Mouse (Mus musculus) 416B (cell line): Measurements from ENCODE around the gene Drg1.

ENCODE experiments used
- DNase-seq: peaks from one replicate; pipeline ENCODE4 v3.0.0; 2011; ENCODE audit warnings: low read depth

The Drg1 gene

DNA sequence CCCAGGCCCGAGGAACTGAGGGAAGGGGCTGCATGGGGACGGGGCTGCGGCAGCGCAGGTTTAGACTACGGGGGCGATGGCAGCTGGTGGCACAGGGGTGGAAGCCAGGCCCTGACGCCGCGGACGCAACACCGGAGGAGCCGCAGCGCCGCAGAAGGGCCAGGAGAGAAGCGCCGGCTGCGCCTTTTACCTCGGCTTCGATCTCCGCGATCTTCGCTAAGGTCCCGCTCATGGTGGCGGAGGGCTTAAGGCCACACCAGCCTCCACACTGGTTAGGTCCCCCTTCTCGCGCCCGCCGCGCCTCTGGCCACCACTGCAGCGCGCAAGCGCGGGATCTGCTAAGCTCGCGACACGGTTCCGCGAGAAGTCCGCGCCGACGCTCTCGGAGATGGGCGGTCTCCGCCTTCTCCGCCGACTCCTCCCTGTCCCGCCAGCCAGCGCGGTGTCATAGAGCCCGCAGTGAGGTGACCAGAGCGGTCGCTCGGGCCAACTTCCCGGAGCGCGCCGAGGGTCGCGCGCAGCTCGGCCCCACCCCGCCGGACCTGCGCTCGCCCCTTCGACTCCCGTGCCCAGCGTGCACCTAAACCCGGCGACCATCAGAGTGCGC, at the start of gene Drg1:
Gene Drg1 (minus strand): TSS at position 337 of the 607 bp plus-strand sequence.
- DNase-seq = peak; percentile 96

DNA sequence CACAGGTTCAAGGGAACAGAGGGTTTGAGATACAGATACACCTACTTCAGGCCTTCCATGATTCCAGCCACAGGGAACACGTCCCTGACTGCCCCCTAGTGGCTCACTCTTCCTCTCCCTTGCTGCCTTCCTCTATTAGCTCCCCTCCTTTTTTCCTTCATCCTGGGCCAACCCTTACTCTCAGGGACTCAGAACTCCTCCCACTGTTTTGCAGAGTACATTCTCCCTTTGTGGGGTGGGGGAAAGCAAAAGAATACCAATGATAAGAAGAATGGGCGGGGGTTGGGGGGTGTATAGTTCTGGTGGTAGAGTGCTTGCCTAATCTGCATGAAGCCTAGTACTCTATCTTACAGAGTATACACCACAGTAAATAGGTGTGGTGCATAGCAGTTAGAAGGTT, 47.9 kb upstream of the Drg1 start:
- DNase-seq = peak; percentile 69

DNA sequence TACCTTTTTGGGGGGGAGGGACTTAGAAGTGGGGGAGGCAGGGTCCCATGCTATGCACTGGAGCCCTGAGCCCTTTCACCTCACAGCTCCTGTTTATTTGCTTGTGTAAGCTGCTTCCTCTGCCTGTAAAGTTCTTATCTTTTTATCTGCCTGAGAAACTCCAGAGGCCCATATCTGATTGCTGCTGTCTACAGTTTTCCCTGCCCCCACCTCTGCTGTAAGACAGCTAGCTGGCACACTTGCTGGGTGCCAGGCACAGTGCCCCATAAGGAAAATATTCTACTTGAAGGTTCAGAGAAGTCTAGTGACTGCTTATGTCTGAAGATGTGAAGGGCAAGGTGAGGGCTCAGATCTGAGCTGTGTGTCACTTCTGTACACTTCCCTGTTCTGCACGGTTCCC, 47.1 kb upstream of the Drg1 start:
- DNase-seq = peak; percentile 65

DNA sequence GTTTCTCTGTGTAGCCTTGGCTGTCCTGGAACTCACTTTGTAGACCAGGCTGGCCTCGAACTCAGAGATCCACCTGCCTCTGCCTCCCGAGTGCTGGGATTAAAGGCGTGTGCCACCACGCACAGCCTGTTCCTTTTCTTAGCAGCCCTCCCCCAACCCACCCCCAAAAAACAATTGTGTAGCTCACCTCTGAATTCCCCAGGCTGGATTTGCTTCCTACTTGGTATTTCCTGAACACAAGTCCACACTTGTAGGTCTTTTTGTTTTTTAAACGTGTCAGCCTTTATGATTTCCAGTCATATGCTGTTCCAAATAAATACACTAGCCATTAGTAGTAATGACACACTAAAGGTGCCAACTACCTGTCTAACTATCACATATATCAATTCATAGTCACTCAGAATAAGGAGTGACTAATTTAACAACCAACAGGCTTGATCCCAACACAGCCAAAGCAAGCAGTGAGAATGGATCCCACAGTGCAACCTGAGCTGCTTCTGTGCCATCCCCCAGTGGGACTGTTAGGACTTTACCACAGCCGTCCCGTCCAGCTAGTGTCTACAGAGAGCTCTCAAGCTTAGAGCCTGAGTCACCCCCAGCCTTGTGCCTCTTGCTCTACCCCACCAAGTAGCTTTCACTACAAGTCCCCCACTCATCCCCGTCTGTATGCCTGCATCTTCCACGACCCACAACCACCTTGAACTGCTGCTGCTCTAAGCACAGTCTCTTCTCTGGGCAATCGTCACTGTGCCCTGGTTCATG, 45.6 kb upstream of the Drg1 start:
- peak; percentile 63 for DNase-seq

DNA sequence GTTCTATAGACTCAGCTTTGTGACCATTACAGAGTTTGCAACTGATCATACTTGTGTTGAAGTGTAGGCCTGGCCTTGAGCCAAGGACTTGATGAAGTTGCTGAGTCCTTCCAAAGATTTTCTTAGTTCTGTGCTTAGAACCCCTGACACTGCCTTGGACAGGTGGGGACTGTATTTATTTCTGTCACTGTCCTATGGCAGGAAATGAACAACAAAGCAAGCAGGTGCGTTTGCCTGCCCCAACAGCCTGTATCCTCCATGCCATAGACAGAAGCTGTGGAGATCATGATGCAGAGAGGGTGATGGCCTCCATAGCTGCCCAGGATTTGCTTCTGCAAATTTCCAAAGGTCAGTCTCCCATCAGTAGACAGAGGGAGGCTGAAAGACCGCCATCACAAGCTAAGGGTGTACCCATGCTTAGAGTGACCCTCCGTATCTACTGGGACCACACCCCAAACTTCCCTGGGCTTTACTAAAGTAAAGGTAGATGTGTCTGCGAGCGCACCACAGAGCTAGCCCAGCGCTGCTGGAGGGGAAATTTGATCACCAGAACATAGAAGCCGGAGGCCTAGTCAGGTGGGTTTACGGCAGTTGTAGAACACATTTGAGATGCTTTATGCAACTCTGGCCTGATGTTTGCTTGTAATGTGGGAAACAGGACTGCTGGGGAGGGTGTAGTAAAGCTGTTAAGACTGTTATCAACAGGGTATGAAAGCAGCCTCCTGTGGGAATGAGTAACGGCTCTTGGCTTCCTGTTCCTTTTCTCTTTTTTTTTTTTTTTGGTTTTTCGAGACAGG, 44.8 kb upstream of the Drg1 start:
- DNase-seq = peak; percentile 90

DNA sequence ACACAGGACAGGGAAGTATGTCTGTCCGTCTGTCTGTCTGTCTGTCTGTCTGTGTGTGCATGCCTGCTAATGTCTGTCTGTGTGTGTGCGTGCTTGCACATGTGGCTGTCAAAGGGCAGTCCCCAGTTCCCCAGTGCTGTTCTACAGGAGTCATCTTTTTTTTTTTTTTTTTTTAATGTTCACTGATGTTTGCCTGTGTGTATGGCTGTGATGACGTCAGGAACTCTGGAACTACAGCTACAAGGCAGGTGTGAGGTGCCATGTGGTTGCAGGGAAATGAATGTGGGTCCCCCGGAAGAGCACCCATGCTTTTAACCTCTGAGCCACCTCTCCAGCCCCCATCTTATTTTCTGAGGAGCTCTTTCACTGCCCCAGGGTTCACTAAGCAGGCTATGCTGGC, 43.7 kb upstream of the Drg1 start:
- DNase-seq = no peak

DNA sequence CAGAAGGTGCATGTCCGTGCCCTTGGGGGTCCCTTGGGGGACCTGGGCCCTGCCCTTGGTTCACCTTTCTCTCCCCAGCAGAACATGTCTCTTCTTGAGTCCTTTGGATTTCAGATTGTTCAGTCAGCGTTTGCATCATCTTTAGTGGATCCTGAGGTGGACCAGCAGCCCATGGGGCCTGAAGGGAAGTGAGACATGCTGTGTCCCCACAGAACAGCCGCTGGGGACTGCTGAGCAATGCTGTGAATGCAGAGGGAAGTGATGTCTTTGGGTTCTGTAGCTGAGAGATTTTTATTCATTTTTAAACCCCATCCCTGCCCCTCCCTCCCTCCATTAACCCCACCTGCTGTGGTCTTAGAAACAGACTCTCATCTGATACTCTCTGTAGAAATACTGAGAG, 41.7 kb upstream of the Drg1 start:
- DNase-seq = peak; percentile 35

DNA sequence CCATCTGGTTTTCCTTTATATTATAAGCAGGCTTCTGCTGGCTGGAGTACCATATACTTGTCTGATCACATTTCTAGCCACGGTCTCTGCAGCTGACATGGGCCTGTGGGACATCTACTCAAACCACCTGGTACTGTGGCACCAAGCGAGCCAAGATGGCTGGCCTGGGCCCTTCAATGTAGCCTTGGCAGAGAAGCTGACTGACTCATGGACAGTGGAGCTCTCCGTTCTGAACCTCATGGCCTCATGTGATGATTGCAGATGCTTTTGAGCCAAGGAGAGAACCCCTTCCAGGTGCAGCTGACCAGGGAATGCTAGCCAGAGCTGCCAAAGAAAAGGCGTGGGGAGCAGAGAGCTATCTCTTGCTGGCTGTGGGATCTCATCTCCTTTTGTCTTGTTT, 39.6 kb upstream of the Drg1 start:
- no peak for DNase-seq

DNA sequence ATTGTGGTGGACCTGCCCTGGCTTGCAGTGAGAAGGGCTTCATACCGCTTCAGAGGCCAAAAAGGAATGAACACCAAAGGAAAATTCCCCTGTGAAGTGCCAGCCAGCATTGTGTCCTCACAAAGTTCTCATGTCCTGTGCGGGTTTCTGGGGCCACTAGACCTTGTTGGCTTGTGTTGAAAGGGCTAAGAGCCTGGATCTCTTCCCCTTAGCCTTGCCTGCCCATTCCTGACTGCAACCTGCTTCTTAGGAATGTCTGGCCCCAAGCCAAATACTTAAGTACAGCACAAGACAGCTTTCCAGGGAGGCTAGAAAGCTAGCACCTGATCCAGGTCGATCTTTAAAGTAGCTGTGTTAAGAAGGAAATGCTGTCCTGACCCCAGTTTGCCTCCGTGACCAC, 36.6 kb upstream of the Drg1 start:
- DNase-seq = no peak

DNA sequence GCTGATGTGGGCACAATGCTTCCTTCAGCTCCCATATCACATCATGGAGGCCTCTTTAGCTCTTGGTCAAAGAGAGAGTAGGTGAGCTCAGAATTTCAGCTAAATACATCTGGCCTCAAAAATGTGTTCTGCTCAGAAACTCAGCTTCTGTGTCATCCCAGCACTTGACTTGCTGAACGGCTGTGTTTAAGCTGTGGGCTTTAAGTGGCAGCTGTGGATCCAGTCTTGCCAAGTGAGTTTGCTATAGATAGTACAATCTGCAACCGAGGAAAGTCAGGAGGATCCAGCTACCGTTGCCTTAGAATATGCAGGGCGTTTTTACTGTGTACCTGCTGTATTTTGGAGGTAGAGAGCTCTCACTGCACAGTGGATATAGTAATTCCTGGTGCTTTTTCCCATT, 36.2 kb upstream of the Drg1 start:
- DNase-seq = no peak

DNA sequence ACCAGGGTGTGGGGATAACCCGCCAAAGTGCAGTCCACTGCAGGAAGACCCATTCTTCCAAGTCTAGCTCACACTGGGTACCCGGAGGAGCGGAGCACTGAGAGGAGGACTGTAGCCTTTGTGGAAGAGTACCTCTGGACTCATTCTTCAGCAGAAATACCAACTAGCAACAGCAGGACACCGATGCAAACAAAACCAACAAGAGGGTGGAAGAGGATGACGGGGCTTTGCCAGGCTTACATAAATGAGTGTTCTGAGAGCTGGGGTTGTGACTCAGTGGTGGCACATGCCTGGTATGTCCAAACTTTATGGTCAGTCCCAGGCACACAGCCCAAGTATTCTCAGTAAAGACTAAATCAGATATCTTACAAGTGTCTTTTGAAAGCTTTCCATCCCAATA, 34.9 kb upstream of the Drg1 start:
- DNase-seq = no peak

DNA sequence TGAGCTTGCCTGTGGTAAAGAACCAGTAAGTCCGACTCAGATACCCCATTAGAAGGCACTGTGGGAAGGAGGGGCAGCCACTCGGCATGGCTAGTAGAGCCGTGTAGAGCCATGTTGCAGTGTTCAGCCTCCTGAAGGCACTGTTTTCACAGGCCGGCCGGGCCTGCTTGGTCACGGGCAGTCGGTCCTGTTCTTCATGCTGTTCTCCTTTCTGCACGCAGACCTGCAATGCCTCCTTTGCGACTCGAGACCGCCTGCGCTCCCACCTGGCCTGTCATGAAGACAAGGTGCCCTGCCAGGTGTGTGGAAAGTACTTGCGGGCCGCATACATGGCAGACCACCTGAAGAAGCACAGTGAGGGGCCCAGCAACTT, 32.6 kb upstream of the Drg1 start:
- DNase-seq = no peak

DNA sequence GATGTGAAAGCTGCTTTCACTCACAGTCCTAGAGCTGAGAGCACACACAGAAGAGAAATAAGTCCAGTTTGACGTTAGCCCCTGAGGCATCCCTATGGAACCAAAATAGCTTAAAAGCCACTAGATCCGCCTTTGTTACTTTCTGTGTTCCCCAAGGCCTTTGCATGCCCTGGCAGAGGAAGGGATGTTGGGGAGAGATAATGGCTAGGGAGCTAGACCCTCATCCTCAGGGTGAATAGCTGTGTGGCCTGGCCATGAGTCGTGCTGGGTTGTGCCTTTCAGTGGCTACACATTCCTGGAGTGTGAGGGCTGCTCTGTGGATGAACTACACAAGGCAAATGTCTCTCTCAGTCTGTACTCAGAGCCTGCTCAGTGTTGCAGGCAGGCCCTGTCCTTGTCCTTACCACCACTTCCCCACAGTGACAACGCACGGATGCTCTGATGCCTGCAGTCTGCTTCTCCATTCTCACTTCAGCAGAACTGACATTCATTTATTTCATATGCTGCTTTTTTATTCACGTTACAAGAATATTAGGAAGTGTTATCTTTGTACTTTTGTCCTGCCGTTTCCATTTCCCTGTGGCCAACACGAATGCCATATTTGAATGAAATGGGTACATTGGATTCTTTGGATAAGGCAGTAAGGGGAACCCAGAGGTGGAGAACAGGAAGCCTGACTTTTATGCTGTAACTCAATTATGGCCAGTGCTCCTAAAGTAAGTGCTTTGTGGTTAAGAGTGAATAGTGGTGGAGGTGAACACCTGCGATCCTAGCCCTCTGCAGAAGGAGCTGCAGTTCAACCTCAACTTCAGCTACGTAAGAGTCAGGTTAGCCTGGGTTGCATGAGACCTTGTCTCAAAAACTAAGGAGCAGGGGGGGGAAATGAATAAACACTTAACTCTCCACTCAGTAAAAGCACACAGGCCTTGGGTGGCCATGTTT, 31.9 kb upstream of the Drg1 start:
- peak; percentile 25 for DNase-seq

DNA sequence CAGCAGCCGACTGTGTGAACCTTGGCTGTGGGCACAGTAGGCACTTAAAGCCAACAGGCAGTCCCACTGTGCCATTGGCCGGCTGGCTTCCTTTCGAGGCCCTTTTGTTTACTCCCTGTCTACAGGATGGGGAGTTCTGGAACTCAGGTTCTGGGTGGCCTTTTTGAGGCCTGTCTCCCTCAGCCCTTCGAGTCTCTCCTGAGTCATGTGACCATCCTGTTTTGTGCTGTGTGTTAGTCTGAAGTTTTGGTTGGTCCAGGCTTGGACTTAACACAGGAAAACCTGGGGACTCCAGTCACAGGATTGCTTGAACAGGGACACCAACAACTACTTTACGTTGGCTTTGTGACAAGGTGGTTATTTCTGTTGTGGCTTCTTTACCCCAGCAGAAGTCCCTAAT, 29.8 kb upstream of the Drg1 start:
- no peak for DNase-seq

DNA sequence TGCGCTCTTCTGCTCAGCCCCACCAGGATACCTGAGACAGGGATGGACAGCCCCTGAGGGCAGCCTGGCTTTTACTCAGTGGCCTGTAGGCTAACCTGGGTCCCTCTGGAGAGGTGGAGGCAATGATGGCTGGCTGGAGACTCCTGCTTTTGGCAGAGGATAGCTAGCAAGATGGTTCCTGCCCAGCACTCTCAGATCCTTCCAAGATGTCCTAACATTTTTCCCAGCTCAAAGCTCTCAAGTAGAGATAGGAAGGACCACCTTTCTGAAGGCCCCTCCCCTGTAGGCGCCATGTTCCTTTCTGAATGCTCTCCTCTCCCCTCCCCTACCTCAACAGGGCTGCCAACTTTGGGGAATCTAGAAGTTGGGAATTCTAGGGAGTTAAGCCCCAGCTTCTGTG, 28.4 kb upstream of the Drg1 start:
- DNase-seq = no peak

DNA sequence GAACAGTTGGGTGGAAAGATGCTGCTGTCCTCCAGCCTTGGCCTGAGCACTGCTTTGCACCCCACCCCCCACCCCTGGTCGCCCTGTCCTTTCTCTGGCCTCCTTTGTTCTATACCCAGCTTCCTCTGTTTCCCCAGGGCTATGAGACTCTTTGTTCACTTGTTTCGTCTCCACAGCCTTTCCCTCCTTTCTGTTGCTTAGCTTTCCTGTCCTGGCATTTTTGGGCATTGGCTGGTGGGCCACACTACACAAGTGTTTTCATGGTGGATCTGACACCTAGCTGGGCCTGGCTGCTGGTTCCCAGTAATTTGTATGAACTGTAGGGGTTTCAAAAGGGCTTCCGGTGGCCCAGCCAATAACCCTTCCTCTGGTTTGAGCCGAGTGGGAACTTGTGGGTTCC, 27.1 kb upstream of the Drg1 start:
- no peak for DNase-seq

DNA sequence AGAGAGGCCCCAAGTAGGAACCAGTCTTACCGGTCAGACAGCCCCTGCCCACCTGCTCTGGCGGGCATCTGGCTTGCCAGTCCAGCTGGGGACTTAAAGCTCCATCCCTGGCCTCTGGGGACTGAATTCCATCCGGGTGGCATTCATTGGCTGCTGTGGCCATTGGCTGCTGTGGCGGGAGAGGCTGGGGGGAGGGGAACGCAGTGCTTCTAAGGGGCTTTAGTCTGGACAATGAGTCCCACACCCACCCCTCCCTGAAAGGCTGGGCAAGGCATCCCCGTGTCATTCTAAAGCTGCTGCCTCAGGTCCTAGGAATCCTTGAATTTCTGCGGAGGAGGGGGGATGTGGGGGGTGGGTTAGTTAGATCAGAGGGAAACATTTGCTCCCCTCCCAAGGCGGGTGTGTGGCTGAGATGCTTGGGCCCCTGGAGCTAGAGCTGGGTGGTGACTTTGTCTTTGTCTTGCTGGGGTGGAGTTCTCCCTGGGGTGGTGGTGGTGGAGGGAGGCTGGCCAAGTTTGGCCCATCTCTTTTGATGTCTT, 26.6 kb upstream of the Drg1 start:
- no peak for DNase-seq

DNA sequence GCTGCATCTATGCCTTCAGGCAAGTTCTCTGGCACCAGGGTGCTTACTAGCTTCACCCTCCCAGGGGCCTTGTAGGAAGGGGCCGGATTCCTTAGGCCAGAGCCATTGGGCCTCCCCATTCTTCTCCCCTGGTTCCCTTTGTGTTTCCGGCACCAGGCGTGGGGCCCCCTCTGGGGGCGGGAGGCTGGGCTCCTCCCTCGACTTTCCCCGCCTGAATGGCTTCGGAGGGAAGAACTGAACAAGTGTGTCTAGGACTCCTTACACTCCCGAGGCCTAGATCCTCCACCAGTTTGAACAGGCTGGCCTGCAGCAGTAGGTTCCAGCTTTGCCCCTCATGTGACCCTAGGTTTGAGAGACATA, 25.8 kb upstream of the Drg1 start:
- DNase-seq = peak; percentile 75

DNA sequence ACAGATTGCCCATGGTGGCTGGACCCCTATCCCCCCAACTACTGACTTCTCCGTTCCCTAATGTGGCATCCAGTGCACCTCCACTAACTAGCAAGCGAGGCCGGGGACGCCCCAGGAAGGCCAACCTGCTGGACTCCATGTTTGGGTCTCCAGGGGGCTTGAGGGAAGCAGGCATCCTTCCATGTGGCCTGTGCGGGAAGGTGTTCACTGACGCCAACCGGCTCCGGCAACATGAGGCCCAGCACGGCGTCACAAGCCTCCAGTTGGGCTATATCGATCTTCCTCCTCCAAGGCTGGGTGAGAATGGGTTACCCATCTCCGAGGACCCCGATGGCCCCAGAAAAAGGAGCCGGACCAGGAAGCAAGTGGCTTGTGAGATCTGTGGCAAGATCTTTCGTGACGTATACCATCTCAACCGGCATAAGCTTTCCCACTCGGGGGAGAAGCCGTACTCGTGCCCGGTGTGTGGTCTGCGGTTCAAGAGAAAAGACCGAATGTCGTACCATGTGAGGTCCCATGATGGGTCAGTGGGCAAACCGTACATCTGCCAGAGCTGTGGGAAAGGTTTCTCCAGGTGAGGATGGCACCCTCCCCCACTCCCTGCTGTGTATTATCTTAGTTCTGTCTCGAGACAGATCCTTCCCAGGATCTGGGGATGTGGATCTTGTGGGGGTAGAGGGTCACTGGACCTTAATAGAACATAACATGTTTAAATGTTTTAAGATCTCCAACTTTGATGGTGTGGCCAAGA, 25.3 kb upstream of the Drg1 start:
- peak; percentile 60 for DNase-seq

DNA sequence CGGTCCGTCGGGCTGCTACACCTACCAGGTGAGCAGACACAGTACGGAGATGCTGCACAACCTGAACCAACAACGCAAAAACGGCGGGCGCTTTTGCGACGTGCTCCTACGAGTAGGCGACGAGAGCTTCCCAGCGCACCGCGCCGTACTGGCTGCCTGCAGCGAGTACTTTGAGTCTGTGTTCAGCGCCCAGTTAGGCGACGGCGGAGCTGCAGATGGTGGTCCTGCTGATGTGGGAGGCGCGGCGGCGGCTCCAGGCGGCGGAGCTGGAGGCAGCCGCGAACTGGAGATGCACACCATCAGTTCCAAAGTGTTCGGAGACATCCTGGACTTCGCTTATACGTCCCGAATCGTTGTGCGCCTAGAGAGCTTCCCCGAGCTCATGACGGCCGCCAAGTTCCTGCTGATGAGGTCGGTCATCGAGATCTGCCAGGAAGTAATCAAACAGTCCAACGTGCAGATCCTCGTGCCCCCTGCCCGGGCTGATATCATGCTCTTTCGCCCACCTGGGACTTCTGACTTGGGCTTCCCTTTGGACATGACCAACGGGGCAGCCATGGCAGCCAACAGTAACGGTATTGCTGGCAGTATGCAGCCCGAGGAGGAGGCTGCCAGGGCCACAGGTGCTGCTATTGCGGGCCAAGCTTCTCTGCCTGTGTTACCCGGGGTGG, 24.6 kb upstream of the Drg1 start:
- peak; percentile 50 for DNase-seq
